Mouse (Mus musculus): ENCODE data around the gene Otos. TPM values are rescaled to one million over a fixed set of nuclear protein-coding genes. Genes with fewer than 3 reads are reported as not detected.
A peak's percentile ranks its signal among the peaks of the same experiment; 100 is the strongest.

The Otos gene
- under 1 TPM; 0.38 to 0.44 TPM for total RNA-seq (2021)

- peak; percentile 71 to 81 for DNase-seq (ENCODE audit: extremely low spot score in 1 of 2, low spot score in 1 of 2)
Observed at GRCm38 (mm10) chr1:92648673-92649072, at the start of gene Otos. Otos (minus strand) TSS chr1:92648841.

GRCm38 (mm10) chr1:92696848-92697247, 48.2 kb upstream of the Otos start:
- DNase-seq (ENCODE audit: extremely low spot score in 1 of 2, low spot score in 1 of 2) = peak; percentile 57 to 87

- no peak for DNase-seq (ENCODE audit: extremely low spot score in 1 of 2, low spot score in 1 of 2)
Observed at GRCm38 (mm10) chr1:92695751-92696150, 47.1 kb upstream of the Otos start.

- no peak for DNase-seq (ENCODE audit: extremely low spot score in 1 of 2, low spot score in 1 of 2)
Observed at GRCm38 (mm10) chr1:92691166-92691844, 42.7 kb upstream of the Otos start.

- DNase-seq (ENCODE audit: extremely low spot score in 1 of 2, low spot score in 1 of 2) = no peak
Observed at GRCm38 (mm10) chr1:92686994-92687393, 38.4 kb upstream of the Otos start.

GRCm38 (mm10) chr1:92683151-92683550, 34.5 kb upstream of the Otos start:
- peak; percentile 34 to 45 for DNase-seq (ENCODE audit: extremely low spot score in 1 of 2, low spot score in 1 of 2)

- DNase-seq (ENCODE audit: extremely low spot score in 1 of 2, low spot score in 1 of 2) = no peak
Observed at GRCm38 (mm10) chr1:92680668-92681603, 32.3 kb upstream of the Otos start.

GRCm38 (mm10) chr1:92678757-92679156, 30.1 kb upstream of the Otos start:
- DNase-seq (ENCODE audit: extremely low spot score in 1 of 2, low spot score in 1 of 2) = no peak

GRCm38 (mm10) chr1:92676676-92676975, 28.0 kb upstream of the Otos start:
- no peak for DNase-seq (ENCODE audit: extremely low spot score in 1 of 2, low spot score in 1 of 2)

- no peak for DNase-seq (ENCODE audit: extremely low spot score in 1 of 2, low spot score in 1 of 2)
Observed at GRCm38 (mm10) chr1:92675932-92676675, 27.5 kb upstream of the Otos start.

- DNase-seq (ENCODE audit: extremely low spot score in 1 of 2, low spot score in 1 of 2) = no peak
Observed at GRCm38 (mm10) chr1:92673258-92673782, 24.7 kb upstream of the Otos start.

- DNase-seq (ENCODE audit: extremely low spot score in 1 of 2, low spot score in 1 of 2) = no peak
Observed at GRCm38 (mm10) chr1:92671326-92671725, 22.7 kb upstream of the Otos start.

GRCm38 (mm10) chr1:92669430-92669829, 20.8 kb upstream of the Otos start:
- DNase-seq (ENCODE audit: extremely low spot score in 1 of 2, low spot score in 1 of 2) = no peak

GRCm38 (mm10) chr1:92667106-92667505, 18.5 kb upstream of the Otos start:
- no peak for DNase-seq (ENCODE audit: extremely low spot score in 1 of 2, low spot score in 1 of 2)

GRCm38 (mm10) chr1:92659392-92659791, 10.8 kb upstream of the Otos start:
- DNase-seq (ENCODE audit: extremely low spot score in 1 of 2, low spot score in 1 of 2) = no peak

- DNase-seq (ENCODE audit: extremely low spot score in 1 of 2, low spot score in 1 of 2) = no peak
Observed at GRCm38 (mm10) chr1:92657025-92657820, 8.6 kb upstream of the Otos start.

GRCm38 (mm10) chr1:92654676-92655075, 6.0 kb upstream of the Otos start:
- no peak for DNase-seq (ENCODE audit: extremely low spot score in 1 of 2, low spot score in 1 of 2)

- no peak for DNase-seq (ENCODE audit: extremely low spot score in 1 of 2, low spot score in 1 of 2)
Observed at GRCm38 (mm10) chr1:92653179-92653578, 4.5 kb upstream of the Otos start.

GRCm38 (mm10) chr1:92651467-92651866, 2.8 kb upstream of the Otos start:
- no peak for DNase-seq (ENCODE audit: extremely low spot score in 1 of 2, low spot score in 1 of 2)

- no peak for DNase-seq (ENCODE audit: extremely low spot score in 1 of 2, low spot score in 1 of 2)
Observed at GRCm38 (mm10) chr1:92648197-92648596, 444 bp downstream of the Otos start.
